ENCODE assay signal across 24 mouse cellular contexts in the genomic region with DNA sequence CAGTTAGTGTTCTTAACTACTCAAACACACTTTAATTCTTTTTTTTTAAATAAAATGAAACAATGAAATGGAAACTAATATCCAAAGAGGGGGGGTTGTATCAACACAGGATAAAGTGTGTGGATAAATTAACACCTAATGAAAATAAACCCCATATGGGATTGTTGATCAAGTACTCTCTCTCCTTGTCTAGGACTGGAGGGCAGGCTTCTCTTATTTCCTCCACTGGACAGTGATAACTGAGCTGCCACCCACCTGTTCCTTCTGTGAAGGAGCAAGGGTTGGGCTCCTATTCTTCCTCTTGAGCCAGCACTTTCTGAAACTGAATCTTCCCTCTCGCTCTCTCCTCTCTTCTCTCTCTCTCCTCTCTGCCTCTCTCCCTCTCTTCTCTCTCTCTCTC.
DNase-seq lines count a peak whose midpoint lies in the region; ATAC-seq and TF ChIP-seq lines count a peak whose summit lies in the region.
"Had no signal": no experiment of that assay in that cellular context is flagged by ENCODE, and none has a peak within 500 bp of the region (broad histone marks: within the 10 kb centered on the region; RNA-seq: fewer than 3 reads in every experiment).

No protein-coding gene starts in this region.

- no peak for DNase-seq in gastrocnemius, adult 2 months
- no peak for DNase-seq in gastrocnemius, postnatal 25 days
- no peak for DNase-seq in kidney, postnatal 10 days
- DNase-seq in kidney, postnatal 0 days (ENCODE audit: low spot score) = peak; percentile 69
- DNase-seq in kidney, adult 9 months = no peak
- DNase-seq: adrenal gland, adult 8-10 months; adrenal gland, postnatal 14 days; adrenal gland, postnatal 36 days; B cell, adult 2 months; cerebellum, adult 11-12 months; cerebellum, adult 2 months; cerebellum, adult 9-10 months; cerebellum, postnatal 10 days; cerebellum, postnatal 25 days had no signal

- H3K4me2 ChIP-seq in kidney, embryonic 15.5 days = no peak overlapping the region
- H3K4me2 ChIP-seq in kidney, postnatal 0 days (ENCODE audit: low read length) = no peak overlapping the region
- H3K4me2 ChIP-seq: embryonic facial prominence, embryonic 12.5 days; forebrain, embryonic 13.5 days; forebrain, embryonic 15.5 days had no signal

- WGBS in kidney, embryonic 15.5 days = 77% methylated on average over 1 of the region's 1 CpGs
- 30% methylated on average over 1 of the region's 1 CpGs for WGBS in kidney, postnatal 0 days

- peak overlapping the region; percentile 34 for H3K4me3 ChIP-seq in gastrocnemius, adult 2 months
- no peak overlapping the region for H3K4me3 ChIP-seq in kidney, embryonic 15.5 days (replicated peaks)
- H3K4me3 ChIP-seq in kidney, postnatal 0 days (replicated peaks; ENCODE audit: low read depth, low read length) = no peak overlapping the region
- H3K4me3 ChIP-seq: embryonic facial prominence, embryonic 10.5 days; embryonic facial prominence, embryonic 12.5 days; forebrain, embryonic 13.5 days; forebrain, embryonic 15.5 days had no signal

- no peak for TF ChIP-seq CTCF in gastrocnemius, adult 2 months (IDR thresholded peaks at IDR 0.05)
- TF ChIP-seq CTCF in kidney, postnatal 0 days (IDR thresholded peaks at IDR 0.05; ENCODE audit: low read depth) = no peak

- H3K27me3 ChIP-seq in kidney, embryonic 15.5 days = no peaks in the 10 kb centered on the region
- H3K27me3 ChIP-seq in kidney, postnatal 0 days (ENCODE audit: insufficient read depth, low read length) = no peaks in the 10 kb centered on the region
- H3K27me3 ChIP-seq: CH12.LX; embryonic facial prominence, embryonic 12.5 days; forebrain, embryonic 13.5 days; forebrain, embryonic 15.5 days had no signal

- H3K9ac ChIP-seq in kidney, embryonic 15.5 days = no peak overlapping the region
- no peak overlapping the region for H3K9ac ChIP-seq in kidney, postnatal 0 days (ENCODE audit: low read depth, low read length)
- H3K9ac ChIP-seq: embryonic facial prominence, embryonic 12.5 days; forebrain, embryonic 13.5 days; forebrain, embryonic 15.5 days had no signal

- peak overlapping the region; percentile 70 for H3K27ac ChIP-seq in gastrocnemius, adult 2 months
- H3K27ac ChIP-seq in kidney, embryonic 15.5 days = no peak overlapping the region
- H3K27ac ChIP-seq in kidney, postnatal 0 days = no peak overlapping the region
- H3K27ac ChIP-seq: embryonic facial prominence, embryonic 10.5 days; embryonic facial prominence, embryonic 12.5 days; forebrain, embryonic 13.5 days; forebrain, embryonic 15.5 days had no signal

- no peaks in the 10 kb centered on the region for H3K36me3 ChIP-seq in kidney, embryonic 15.5 days
- H3K36me3 ChIP-seq in kidney, postnatal 0 days (ENCODE audit: insufficient read depth, low read length) = no peaks in the 10 kb centered on the region
- H3K36me3 ChIP-seq: embryonic facial prominence, embryonic 10.5 days; embryonic facial prominence, embryonic 12.5 days; forebrain, embryonic 15.5 days; G1E had no signal

- intact Hi-C loops in gastrocnemius, adult 2 months (cut with DNase I) = loop anchor here (5.0 kb wide), 1 partner anchor 37 kb away; no protein-coding TSS in a partner anchor

- 0 out of 2 replicates have a peak, but pooled peaks cover 4% of the 10 kb centered on the region for H3K4me1 ChIP-seq in kidney, embryonic 15.5 days
- H3K4me1 ChIP-seq in kidney, postnatal 0 days (replicated peaks; ENCODE audit: insufficient read depth, low read length) = no peaks in the 10 kb centered on the region
- H3K4me1 ChIP-seq: embryonic facial prominence, embryonic 10.5 days; embryonic facial prominence, embryonic 12.5 days; forebrain, embryonic 13.5 days; forebrain, embryonic 15.5 days had no signal

- no peaks in the 10 kb centered on the region for H3K9me3 ChIP-seq in kidney, embryonic 15.5 days (replicated peaks)
- H3K9me3 ChIP-seq in kidney, postnatal 0 days (replicated peaks; ENCODE audit: low read length) = no peaks in the 10 kb centered on the region
- H3K9me3 ChIP-seq: embryonic facial prominence, embryonic 10.5 days; embryonic facial prominence, embryonic 12.5 days; forebrain, embryonic 13.5 days; forebrain, embryonic 15.5 days; G1E had no signal

- peak; percentile 92 for ATAC-seq in kidney, embryonic 15.5 days (replicated peaks; ENCODE audit: low FRiP score)
- no peak for ATAC-seq in kidney, postnatal 0 days (replicated peaks; ENCODE audit: low FRiP score, low read depth)
- ATAC-seq: activated CD4-positive, CD25-positive, alpha-beta regulatory T cell, adult 4 months; CD4-positive, CD25-positive, alpha-beta regulatory T cell, adult 4 months; forebrain, embryonic 13.5 days; forebrain, embryonic 15.5 days; Patski had no signal
